Mouse (Mus musculus): ENCODE data around the gene Tspan15. TPM values are rescaled to one million over a fixed set of nuclear protein-coding genes. Genes with fewer than 3 reads are reported as not detected.

Gene Tspan15
- total RNA-seq, 2 experiments from 2014 or later, result 12.4 to 13.7 TPM

DNA sequence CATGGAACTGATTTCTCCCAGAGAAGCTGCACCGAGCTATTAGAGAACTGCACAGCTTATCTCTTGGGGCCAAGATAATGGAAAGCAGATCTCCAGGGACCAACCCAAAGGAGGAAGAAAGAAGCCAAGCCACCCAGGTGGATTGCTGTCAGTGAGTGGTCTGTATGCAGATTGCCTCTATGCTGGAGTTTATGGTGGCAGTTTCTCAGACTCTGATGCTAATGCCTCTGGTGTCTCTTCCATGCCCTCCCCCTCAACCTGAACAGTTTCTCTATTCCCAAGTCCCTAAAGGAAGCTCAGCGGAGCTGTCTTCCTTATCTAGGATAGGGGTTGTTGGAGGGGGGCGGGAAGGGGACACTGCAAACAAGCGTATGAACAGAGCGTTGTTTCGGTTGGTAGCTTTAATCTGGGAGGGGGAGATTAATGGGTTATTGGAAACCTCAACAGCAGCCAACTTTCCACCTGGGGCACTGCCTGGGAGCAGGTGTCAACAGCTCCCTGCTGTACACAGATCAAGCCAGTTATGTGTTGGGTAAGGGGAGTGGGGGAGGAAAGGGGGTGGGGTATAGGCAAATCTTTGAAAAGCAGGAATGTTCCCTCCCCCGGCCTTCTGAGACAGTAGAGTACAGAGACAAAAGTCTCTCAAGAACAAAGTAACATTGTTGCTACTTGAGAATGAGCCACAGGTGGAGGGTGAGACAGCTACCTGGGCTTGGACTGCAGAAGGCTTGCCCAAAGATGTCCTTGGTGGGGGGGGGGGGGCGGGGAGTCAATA lies 95.2 kb downstream of the Tspan15 start:
- intact Hi-C loops (cut with DNase I), result no loop called here
- no peak for DNase-seq

Small RNA genes lying within 50 kb of the gene (microRNA-seq; reads per million reads assigned to microRNA genes)
- gene Mir7662, result 0.35 to 2.6 reads per million in 2 experiments

Other genes with a start within 250 kb of the Tspan15 start
- gene Neurog3, start 98.2 kb downstream of the Tspan15 start, total RNA-seq (2021), result not detected
- under 1 TPM in 1 of 2 experiments, not detected in 1; 0.52 TPM for gene Fam241b, start 87.3 kb downstream of the Tspan15 start, total RNA-seq (2021)
- gene Tacr2, start 21.2 kb upstream of the Tspan15 start, total RNA-seq (2021), result not detected
- 100 to 1,000 TPM; 167 to 178 TPM for gene Hk1, start 148.7 kb upstream of the Tspan15 start, total RNA-seq (2021)
- gene Hkdc1, start 191.2 kb upstream of the Tspan15 start, total RNA-seq (2021), result not detected
- gene 4930507D05Rik, start 218.2 kb upstream of the Tspan15 start, total RNA-seq (2021), result under 1 TPM; 0.27 to 0.45 TPM
- 10 to 100 TPM; 35.6 to 39.2 TPM for gene Supv3l1, start 218.5 kb upstream of the Tspan15 start, total RNA-seq (2021)